Mouse (Mus musculus) E14TG2a.4 (cell line): Measurements from ENCODE around the gene Gm49450.

Experiments used
- H3K27me3 ChIP-seq: 2 replicates; pipeline ENCODE4 v1.6.1; 2014; ENCODE audit warnings: low read length, control low read depth; ENCODE audit not compliant: insufficient read depth
- H3K36me3 ChIP-seq: 2 replicates; pipeline ENCODE4 v1.6.1; 2014; ENCODE audit warnings: low read length, control low read depth; ENCODE audit not compliant: insufficient read depth
- H3K4me1 ChIP-seq: replicated peaks from 2 replicates; pipeline ENCODE4 v1.6.1; 2014; ENCODE audit warnings: low read depth, low read length, control low read depth
- H3K4me3 ChIP-seq: replicated peaks from 2 replicates; pipeline ENCODE4 v1.5.1; 2014; ENCODE audit warnings: mild to moderate bottlenecking, low read length
- H3K9me3 ChIP-seq: 2 replicates; pipeline ENCODE4 v1.6.1; 2014; ENCODE audit warnings: low read length, control low read depth
- CTCF ChIP-seq: conservative IDR thresholded peaks from 2 replicates; pipeline ENCODE4 v1.5.1; 2014; ENCODE audit warnings: low read length
- NANOG ChIP-seq: IDR thresholded peaks from 2 replicates; pipeline ENCODE4 v1.6.1; 2014; ENCODE audit warnings: borderline replicate concordance, low read length, mixed read lengths
- POU5F1 ChIP-seq: IDR thresholded peaks from 2 replicates; pipeline ENCODE4 v1.6.1; 2014; ENCODE audit warnings: low read length, borderline replicate concordance

Gm49450 gene

GRCm38 (mm10) chr15:98916016-98916415 is 37.3 kb downstream of the Gm49450 start:
- Histone ChIP-seq H3K9me3 (no peaks in the 10 kb centered on the region), H3K27me3 (no peaks in the 10 kb centered on the region), H3K4me1 (peaks cover 73% of the 10 kb centered on the region), H3K36me3 (peaks cover 35% of the 10 kb centered on the region), H3K4me3 (peak overlapping the region; percentile 99)
- TF ChIP-seq POU5F1 (no peak), NANOG (no peak), CTCF (no peak)

DNA sequence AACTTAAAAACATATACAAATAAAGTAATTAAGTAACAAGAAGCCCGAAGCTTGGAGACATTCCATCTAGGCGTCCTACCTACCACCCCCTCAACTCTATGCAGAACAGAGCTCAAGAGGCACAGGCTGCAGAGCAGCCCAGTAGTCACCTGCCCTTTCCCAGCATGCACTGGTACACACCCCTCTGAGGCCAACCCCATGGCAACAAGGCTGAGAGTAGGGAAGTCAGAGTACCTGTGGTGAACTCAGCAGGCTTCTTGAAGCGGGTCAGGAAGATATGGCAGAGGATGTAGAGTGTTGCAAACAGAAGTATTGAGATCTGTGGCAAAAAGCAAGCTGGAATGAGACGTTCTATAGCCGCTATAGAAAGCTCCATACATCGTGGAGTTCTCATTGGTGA is 38.4 kb downstream of the Gm49450 start:
- H3K36me3 ChIP-seq, result peaks cover 46% of the 10 kb centered on the region
- H3K4me3 ChIP-seq, result no peak overlapping the region
- no peak for TF ChIP-seq NANOG
- no peak for TF ChIP-seq CTCF
- TF ChIP-seq POU5F1, result no peak
- no peaks in the 10 kb centered on the region for H3K9me3 ChIP-seq
- H3K27me3 ChIP-seq, result no peaks in the 10 kb centered on the region
- peaks cover 80% of the 10 kb centered on the region for H3K4me1 ChIP-seq

- peak; percentile 71 for TF ChIP-seq CTCF
- no peak for TF ChIP-seq NANOG
- peaks cover 29% of the 10 kb centered on the region for H3K4me1 ChIP-seq
- H3K9me3 ChIP-seq, result no peaks in the 10 kb centered on the region
- H3K4me3 ChIP-seq, result peak overlapping the region; percentile 32; the same call in 1 of the 2 replicates
- H3K27me3 ChIP-seq, result peaks cover 10% of the 10 kb centered on the region; the same call in 1 of the 2 replicates
- peaks cover 65% of the 10 kb centered on the region for H3K36me3 ChIP-seq
Observed at GRCm38 (mm10) chr15:98904692-98905091, 48.7 kb downstream of the Gm49450 start.

- H3K4me3 ChIP-seq, result no peak overlapping the region
- H3K27me3 ChIP-seq, result peaks cover 28% of the 10 kb centered on the region
- peaks cover 31% of the 10 kb centered on the region for H3K4me1 ChIP-seq
- peaks cover 44% of the 10 kb centered on the region for H3K36me3 ChIP-seq
- TF ChIP-seq NANOG (no peak), POU5F1 (no peak), CTCF (no peak)
- H3K9me3 ChIP-seq, result no peaks in the 10 kb centered on the region
Observed at GRCm38 (mm10) chr15:98902600-98902999, 50.8 kb downstream of the Gm49450 start.

DNA sequence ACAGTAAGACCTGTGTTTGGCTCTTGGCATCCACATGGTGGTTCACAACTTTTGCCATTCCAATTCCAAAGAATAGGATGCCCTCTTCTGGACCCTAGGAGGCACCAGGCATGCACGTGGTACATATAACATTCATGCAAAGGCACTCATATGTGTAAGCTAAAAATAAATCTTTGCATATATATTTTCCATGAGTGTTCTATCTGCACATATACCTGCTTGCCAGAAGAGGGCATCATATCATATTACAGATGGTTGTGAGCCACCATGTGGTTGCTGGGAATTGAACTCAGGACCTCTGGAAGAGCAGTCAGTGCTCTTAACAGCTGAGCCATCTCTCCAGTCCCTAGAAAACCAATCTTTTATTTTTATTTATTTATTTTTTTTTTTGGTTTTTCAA is 51.8 kb downstream of the Gm49450 start:
- Histone ChIP-seq H3K9me3 (no peaks in the 10 kb centered on the region), H3K36me3 (peaks cover 35% of the 10 kb centered on the region), H3K27me3 (peaks cover 39% of the 10 kb centered on the region), H3K4me3 (no peak overlapping the region), H3K4me1 (peaks cover 35% of the 10 kb centered on the region)
- TF ChIP-seq CTCF (peak; percentile 15; the same call in 1 of the 2 replicates), NANOG (no peak)

- TF ChIP-seq POU5F1 (no peak), NANOG (no peak), CTCF (no peak)
- Histone ChIP-seq H3K9me3 (no peaks in the 10 kb centered on the region), H3K4me1 (peaks cover 53% of the 10 kb centered on the region), H3K27me3 (peaks cover 73% of the 10 kb centered on the region), H3K36me3 (peaks cover 3% of the 10 kb centered on the region), H3K4me3 (peak within 1 kb of the TSS; percentile 81)
Observed at GRCm38 (mm10) chr15:98897928-98898800, 55.2 kb downstream of the Gm49450 start, which contains the start of gene Dhh. Dhh (minus strand) TSS chr15:98898540.

GRCm38 (mm10) chr15:98897495-98897894 is 55.9 kb downstream of the Gm49450 start:
- TF ChIP-seq POU5F1 (no peak), CTCF (no peak), NANOG (no peak)
- Histone ChIP-seq H3K4me3 (peak overlapping the region; percentile 81), H3K27me3 (peaks cover 79% of the 10 kb centered on the region), H3K4me1 (peaks cover 60% of the 10 kb centered on the region), H3K9me3 (no peaks in the 10 kb centered on the region), H3K36me3 (no peaks in the 10 kb centered on the region)

GRCm38 (mm10) chr15:98895635-98896589 is 57.4 kb downstream of the Gm49450 start:
- Histone ChIP-seq H3K27me3 (peaks cover 81% of the 10 kb centered on the region), H3K4me1 (peaks cover 75% of the 10 kb centered on the region), H3K4me3 (peak overlapping the region; percentile 69), H3K36me3 (no peaks in the 10 kb centered on the region), H3K9me3 (no peaks in the 10 kb centered on the region)
- TF ChIP-seq POU5F1 (no peak), NANOG (no peak), CTCF (no peak)
